Mouse (Mus musculus): ENCODE measurements around the gene Nfam1. TPM values are rescaled to one million over a fixed set of nuclear protein-coding genes. Genes with fewer than 3 reads are reported as not detected.

Nfam1 gene
- polyA plus RNA-seq, 1 experiment from 2014 or later, result 7.4 TPM

GRCm38 (mm10) chr15:83030884-83031283, 2.2 kb downstream of the Nfam1 start:
- Histone ChIP-seq H3K27me3 (ENCODE audit: control insufficient read depth, insufficient read depth, low read length) (peaks cover 9% of the 10 kb centered on the region; the same call in 1 of the 2 replicates), H3K4me1 (ENCODE audit: control insufficient read depth, insufficient read depth, low read length) (peaks cover 23% of the 10 kb centered on the region), H3K9ac (ENCODE audit: low read length) (no peak overlapping the region), H3K36me3 (ENCODE audit: control insufficient read depth, insufficient read depth, low read length) (no peaks in the 10 kb centered on the region), H3K4me3 (replicated peaks; ENCODE audit: low read length) (no peak overlapping the region; the same call in 1 of the 2 replicates), H3K9me3 (replicated peaks; ENCODE audit: control insufficient read depth, low read length) (no peaks in the 10 kb centered on the region), H3K4me2 (ENCODE audit: low read depth, low read length) (no peak overlapping the region), H3K27ac (ENCODE audit: low read length) (peak overlapping the region; percentile 29)
- no peak for ATAC-seq (ENCODE audit: insufficient read depth, low FRiP score)
- WGBS, result 55% methylated on average over 4 of the region's 4 CpGs

GRCm38 (mm10) chr15:83029725-83030718, 3.1 kb downstream of the Nfam1 start:
- peaks cover 31% of the 10 kb centered on the region for H3K4me1 ChIP-seq (ENCODE audit: control insufficient read depth, insufficient read depth, low read length)
- H3K27ac ChIP-seq (ENCODE audit: low read length), result peak overlapping the region; percentile 29
- H3K4me2 ChIP-seq (ENCODE audit: low read depth, low read length), result 0 out of 2 replicates have a peak overlapping the region, but pooled peaks have one; percentile 2
- no peaks in the 10 kb centered on the region for H3K9me3 ChIP-seq (replicated peaks; ENCODE audit: control insufficient read depth, low read length)
- no peak; the same call in 1 of the 2 replicates for ATAC-seq (ENCODE audit: insufficient read depth, low FRiP score)
- no peak overlapping the region; the same call in 1 of the 2 replicates for H3K9ac ChIP-seq (ENCODE audit: low read length)
- H3K27me3 ChIP-seq (ENCODE audit: control insufficient read depth, insufficient read depth, low read length), result peaks cover 6% of the 10 kb centered on the region; the same call in 1 of the 2 replicates
- 46% methylated on average over 11 of the region's 11 CpGs for WGBS
- 0 out of 2 replicates have a peak overlapping the region, but pooled peaks have one; percentile 4 for H3K4me3 ChIP-seq (replicated peaks; ENCODE audit: low read length)
- no peaks in the 10 kb centered on the region for H3K36me3 ChIP-seq (ENCODE audit: control insufficient read depth, insufficient read depth, low read length)

GRCm38 (mm10) chr15:83026129-83026528, 7.0 kb downstream of the Nfam1 start:
- Histone ChIP-seq H3K9me3 (replicated peaks; ENCODE audit: control insufficient read depth, low read length) (no peaks in the 10 kb centered on the region), H3K4me2 (ENCODE audit: low read depth, low read length) (0 out of 2 replicates have a peak overlapping the region, but pooled peaks have one; percentile 28), H3K27me3 (ENCODE audit: control insufficient read depth, insufficient read depth, low read length) (no peaks in the 10 kb centered on the region), H3K4me1 (ENCODE audit: control insufficient read depth, insufficient read depth, low read length) (peaks cover 22% of the 10 kb centered on the region), H3K36me3 (ENCODE audit: control insufficient read depth, insufficient read depth, low read length) (no peaks in the 10 kb centered on the region), H3K9ac (ENCODE audit: low read length) (no peak overlapping the region), H3K27ac (ENCODE audit: low read length) (no peak overlapping the region), H3K4me3 (replicated peaks; ENCODE audit: low read length) (no peak overlapping the region)
- 46% methylated on average over 8 of the region's 8 CpGs for WGBS
- no peak for ATAC-seq (ENCODE audit: insufficient read depth, low FRiP score)

- Histone ChIP-seq H3K27ac (ENCODE audit: low read length) (peak overlapping the region; percentile 31), H3K36me3 (ENCODE audit: control insufficient read depth, insufficient read depth, low read length) (no peaks in the 10 kb centered on the region), H3K4me3 (replicated peaks; ENCODE audit: low read length) (no peak overlapping the region), H3K27me3 (ENCODE audit: control insufficient read depth, insufficient read depth, low read length) (no peaks in the 10 kb centered on the region), H3K9ac (ENCODE audit: low read length) (peak overlapping the region; percentile 41), H3K4me2 (ENCODE audit: low read depth, low read length) (peak overlapping the region; percentile 28), H3K4me1 (ENCODE audit: control insufficient read depth, insufficient read depth, low read length) (peaks cover 17% of the 10 kb centered on the region), H3K9me3 (replicated peaks; ENCODE audit: control insufficient read depth, low read length) (no peaks in the 10 kb centered on the region)
- WGBS, result 18% methylated on average over 25 of the region's 25 CpGs
- peak; percentile 73 for ATAC-seq (ENCODE audit: insufficient read depth, low FRiP score)
These were observed 7.9 kb downstream of the Nfam1 start for GRCm38 (mm10) chr15:83025041-83025760.

- no peaks in the 10 kb centered on the region for H3K36me3 ChIP-seq (ENCODE audit: control insufficient read depth, insufficient read depth, low read length)
- no peak overlapping the region for H3K9ac ChIP-seq (ENCODE audit: low read length)
- WGBS, result 48% methylated on average over 8 of the region's 8 CpGs
- ATAC-seq (ENCODE audit: insufficient read depth, low FRiP score), result no peak
- H3K27me3 ChIP-seq (ENCODE audit: control insufficient read depth, insufficient read depth, low read length), result no peaks in the 10 kb centered on the region
- H3K4me2 ChIP-seq (ENCODE audit: low read depth, low read length), result no peak overlapping the region
- no peak overlapping the region for H3K27ac ChIP-seq (ENCODE audit: low read length)
- no peak overlapping the region for H3K4me3 ChIP-seq (replicated peaks; ENCODE audit: low read length)
- no peaks in the 10 kb centered on the region for H3K9me3 ChIP-seq (replicated peaks; ENCODE audit: control insufficient read depth, low read length)
- H3K4me1 ChIP-seq (ENCODE audit: control insufficient read depth, insufficient read depth, low read length), result peaks cover 18% of the 10 kb centered on the region
These were observed 10.2 kb downstream of the Nfam1 start for GRCm38 (mm10) chr15:83022947-83023346.

- WGBS, result 41% methylated on average over 15 of the region's 15 CpGs
- Histone ChIP-seq H3K9me3 (replicated peaks; ENCODE audit: control insufficient read depth, low read length) (no peaks in the 10 kb centered on the region), H3K4me3 (replicated peaks; ENCODE audit: low read length) (no peak overlapping the region), H3K4me1 (ENCODE audit: control insufficient read depth, insufficient read depth, low read length) (peaks cover 34% of the 10 kb centered on the region), H3K27ac (ENCODE audit: low read length) (no peak overlapping the region), H3K36me3 (ENCODE audit: control insufficient read depth, insufficient read depth, low read length) (no peaks in the 10 kb centered on the region), H3K4me2 (ENCODE audit: low read depth, low read length) (no peak overlapping the region), H3K9ac (ENCODE audit: low read length) (no peak overlapping the region), H3K27me3 (ENCODE audit: control insufficient read depth, insufficient read depth, low read length) (no peaks in the 10 kb centered on the region)
- peak; percentile 30; the same call in 1 of the 2 replicates for ATAC-seq (ENCODE audit: insufficient read depth, low FRiP score)
These were observed 22.0 kb downstream of the Nfam1 start for GRCm38 (mm10) chr15:83010990-83011664.

GRCm38 (mm10) chr15:83010423-83010822, 22.7 kb downstream of the Nfam1 start:
- Histone ChIP-seq H3K27ac (ENCODE audit: low read length) (no peak overlapping the region), H3K9me3 (replicated peaks; ENCODE audit: control insufficient read depth, low read length) (no peaks in the 10 kb centered on the region), H3K4me2 (ENCODE audit: low read depth, low read length) (no peak overlapping the region), H3K4me1 (ENCODE audit: control insufficient read depth, insufficient read depth, low read length) (peaks cover 30% of the 10 kb centered on the region), H3K9ac (ENCODE audit: low read length) (no peak overlapping the region), H3K4me3 (replicated peaks; ENCODE audit: low read length) (no peak overlapping the region), H3K27me3 (ENCODE audit: control insufficient read depth, insufficient read depth, low read length) (no peaks in the 10 kb centered on the region), H3K36me3 (ENCODE audit: control insufficient read depth, insufficient read depth, low read length) (no peaks in the 10 kb centered on the region)
- 29% methylated on average over 8 of the region's 8 CpGs for WGBS
- no peak for ATAC-seq (ENCODE audit: insufficient read depth, low FRiP score)

GRCm38 (mm10) chr15:83009532-83009931, 23.6 kb downstream of the Nfam1 start:
- Histone ChIP-seq H3K4me3 (replicated peaks; ENCODE audit: low read length) (no peak overlapping the region), H3K27me3 (ENCODE audit: control insufficient read depth, insufficient read depth, low read length) (no peaks in the 10 kb centered on the region), H3K4me1 (ENCODE audit: control insufficient read depth, insufficient read depth, low read length) (peaks cover 30% of the 10 kb centered on the region), H3K36me3 (ENCODE audit: control insufficient read depth, insufficient read depth, low read length) (no peaks in the 10 kb centered on the region), H3K9me3 (replicated peaks; ENCODE audit: control insufficient read depth, low read length) (no peaks in the 10 kb centered on the region), H3K4me2 (ENCODE audit: low read depth, low read length) (no peak overlapping the region), H3K9ac (ENCODE audit: low read length) (no peak overlapping the region), H3K27ac (ENCODE audit: low read length) (no peak overlapping the region)
- no peak for ATAC-seq (ENCODE audit: insufficient read depth, low FRiP score)
- 76% methylated on average over 6 of the region's 6 CpGs for WGBS

All from stomach, embryonic 16.5 days (tissue).